Comparison of ENCODE assay signal across 8 mouse cellular contexts in the genomic region with DNA sequence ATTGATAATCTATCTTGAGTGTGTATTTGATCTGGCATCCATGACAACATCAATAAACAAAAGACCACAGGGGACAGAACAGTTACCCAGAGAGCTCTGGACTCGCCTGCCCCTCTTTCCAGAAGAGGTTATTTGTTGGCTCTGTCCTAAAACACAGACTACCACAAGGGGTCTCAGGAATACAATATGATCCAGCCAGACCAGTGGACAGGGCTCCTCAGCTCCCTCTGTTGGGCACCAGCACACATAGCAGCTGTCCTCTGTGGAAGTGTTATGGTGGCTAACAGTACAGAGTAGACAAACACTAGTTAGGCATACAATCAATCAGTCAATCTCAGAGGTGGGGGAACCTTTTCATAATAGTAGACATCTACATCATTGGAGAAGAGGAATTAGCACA. TPM values are rescaled to one million over a fixed set of nuclear protein-coding genes. Genes with fewer than 3 reads are reported as not detected.
A peak's percentile ranks its signal among the peaks of the same experiment; 100 is the strongest.
DNase-seq lines count a peak whose midpoint lies in the region; ATAC-seq lines count a peak whose summit lies in the region.
"Had no signal": no experiment of that assay in that cellular context is flagged by ENCODE, and none has a peak within 500 bp of the region (broad histone marks: within the 10 kb centered on the region; RNA-seq: fewer than 3 reads in every experiment).

No protein-coding gene starts in this region.

- DNase-seq in ovary, postnatal 14 days (ENCODE audit: low spot score), result peak; percentile 52
- no peak for DNase-seq in ovary, postnatal 10 days (ENCODE audit: low spot score)
- DNase-seq in R1 (ENCODE audit: low read depth, low spot score), result peak; percentile 84
- peak; percentile 76 for DNase-seq in embryo, embryonic 11 days

- H3K4me1 ChIP-seq in hindbrain, embryonic 16.5 days (ENCODE audit: control insufficient read depth, insufficient read depth, low read depth, low read length), result no peaks in the 10 kb centered on the region
- H3K4me1 ChIP-seq in lung, embryonic 16.5 days (replicated peaks; ENCODE audit: control insufficient read depth, insufficient read depth, low read length), result peaks cover 9% of the 10 kb centered on the region; the same call in 1 of the 2 replicates
- H3K4me1 ChIP-seq in stomach, embryonic 14.5 days (ENCODE audit: control insufficient read depth, insufficient read depth, low read length), result no peaks in the 10 kb centered on the region
- H3K4me1 ChIP-seq: stomach, embryonic 15.5 days had no signal

- H3K27me3 ChIP-seq in hindbrain, embryonic 16.5 days (replicated peaks; ENCODE audit: control insufficient read depth, insufficient read depth, low read length), result no peaks in the 10 kb centered on the region
- no peaks in the 10 kb centered on the region for H3K27me3 ChIP-seq in lung, embryonic 16.5 days (ENCODE audit: control insufficient read depth, insufficient read depth, low read depth, low read length)
- H3K27me3 ChIP-seq in stomach, embryonic 14.5 days (ENCODE audit: control insufficient read depth, insufficient read depth, low read length), result no peaks in the 10 kb centered on the region
- H3K27me3 ChIP-seq: stomach, embryonic 15.5 days had no signal

- no peaks in the 10 kb centered on the region for H3K9me3 ChIP-seq in hindbrain, embryonic 16.5 days (ENCODE audit: control insufficient read depth, low read length)
- H3K9me3 ChIP-seq in lung, embryonic 16.5 days (ENCODE audit: control insufficient read depth, low read length), result no peaks in the 10 kb centered on the region
- no peaks in the 10 kb centered on the region for H3K9me3 ChIP-seq in stomach, embryonic 14.5 days (ENCODE audit: control insufficient read depth, low read depth, low read length)
- H3K9me3 ChIP-seq: stomach, embryonic 15.5 days had no signal

- H3K4me2 ChIP-seq in hindbrain, embryonic 16.5 days (ENCODE audit: low read length), result no peak overlapping the region
- no peak overlapping the region for H3K4me2 ChIP-seq in lung, embryonic 16.5 days (ENCODE audit: low read depth, low read length)
- H3K4me2 ChIP-seq in stomach, embryonic 14.5 days (replicated peaks; ENCODE audit: low read depth, low read length), result no peak overlapping the region
- H3K4me2 ChIP-seq: stomach, embryonic 15.5 days had no signal

- H3K36me3 ChIP-seq in hindbrain, embryonic 16.5 days (ENCODE audit: control insufficient read depth, insufficient read depth, low read length), result no peaks in the 10 kb centered on the region
- no peaks in the 10 kb centered on the region for H3K36me3 ChIP-seq in lung, embryonic 16.5 days (ENCODE audit: control insufficient read depth, insufficient read depth, low read length)
- H3K36me3 ChIP-seq in stomach, embryonic 14.5 days (ENCODE audit: control insufficient read depth, insufficient read depth, low read length), result no peaks in the 10 kb centered on the region
- H3K36me3 ChIP-seq: stomach, embryonic 15.5 days had no signal

- no peak overlapping the region for H3K4me3 ChIP-seq in hindbrain, embryonic 16.5 days (ENCODE audit: low read length)
- H3K4me3 ChIP-seq in lung, embryonic 16.5 days (ENCODE audit: low read length), result no peak overlapping the region
- H3K4me3 ChIP-seq in stomach, embryonic 14.5 days (ENCODE audit: low read depth, low read length), result no peak overlapping the region
- H3K4me3 ChIP-seq: stomach, embryonic 15.5 days had no signal

- peak; percentile 30; the same call in 1 of the 2 replicates for ATAC-seq in hindbrain, embryonic 16.5 days
- ATAC-seq in lung, embryonic 16.5 days (ENCODE audit: low read depth), result peak; percentile 82
- ATAC-seq in stomach, embryonic 14.5 days (ENCODE audit: insufficient number of reproducible peaks, insufficient read depth, low FRiP score, low read depth), result 0 out of 2 replicates have a peak, but pooled peaks have one; percentile 67

- no peak overlapping the region for H3K27ac ChIP-seq in hindbrain, embryonic 16.5 days (ENCODE audit: low read depth, low read length)
- no peak overlapping the region for H3K27ac ChIP-seq in lung, embryonic 16.5 days (ENCODE audit: low read length)
- no peak overlapping the region for H3K27ac ChIP-seq in stomach, embryonic 14.5 days (ENCODE audit: low read length)
- H3K27ac ChIP-seq: stomach, embryonic 15.5 days had no signal

- 23% methylated on average over 1 of the region's 1 CpGs for WGBS in hindbrain, embryonic 16.5 days
- WGBS in lung, embryonic 16.5 days, result 11% methylated on average over 1 of the region's 1 CpGs
- 28% methylated on average over 1 of the region's 1 CpGs for WGBS in stomach, embryonic 14.5 days

- no peak overlapping the region for H3K9ac ChIP-seq in hindbrain, embryonic 16.5 days (ENCODE audit: low read depth, low read length)
- H3K9ac ChIP-seq in lung, embryonic 16.5 days (ENCODE audit: low read length), result no peak overlapping the region
- no peak overlapping the region for H3K9ac ChIP-seq in stomach, embryonic 14.5 days (replicated peaks; ENCODE audit: low read depth, low read length)
- H3K9ac ChIP-seq: stomach, embryonic 15.5 days had no signal

RNA-seq across cellular contexts. Expression of a gene that starts 12.1 kb away (rescaled TPM):
- polyA plus RNA-seq in hindbrain, embryonic 16.5 days (2015; fragmentation: Nextera tagmentation; extraction: Ambion mirVana), result 7.5 and 8.3 TPM in 2 replicates
- polyA plus RNA-seq in lung, embryonic 16.5 days (2015; fragmentation: Nextera tagmentation; extraction: Ambion mirVana), result 8.3 and 9.8 TPM in 2 replicates
- polyA plus RNA-seq in stomach, embryonic 14.5 days (2014; fragmentation: Nextera tagmentation; extraction: Ambion mirVana), result 6.5 and 11.2 TPM in 2 replicates

Comparison
In these comparisons a context has a peak if more than half of its experiments do, and no peak if none do; other contexts are left out.
1. ATAC-seq: peak in every context shown above with its lines; median percentile 82 in lung, embryonic 16.5 days; 67 in stomach, embryonic 14.5 days; 30 in hindbrain, embryonic 16.5 days.